Mouse (Mus musculus) hindbrain, embryonic 10.5 days (tissue): ENCODE results near the gene Gm17174. TPM values are rescaled to one million over a fixed set of nuclear protein-coding genes. Genes with fewer than 3 reads are reported as not detected.
"Not testable (repeated sequence)": the region's sequence is repeated elsewhere in the genome, so short reads cannot be mapped to it uniquely, and the experiment has no call there.

ENCODE experiments used
- DNase-seq: peaks from one replicate; pipeline ENCODE4 v3.0.0-alpha.2; 2017; ENCODE audit warnings: low spot score
- H3K27ac ChIP-seq: fragments of 300-500 bp; sonication (generic); 2 replicates; pipeline ENCODE4 v1.5.1; 2016; ENCODE audit warnings: mild to moderate bottlenecking, moderate library complexity
- H3K27me3 ChIP-seq: fragments of 300-500 bp; sonication (generic); 2 replicates; pipeline ENCODE4 v1.6.1; 2016; ENCODE audit warnings: mild to moderate bottlenecking; ENCODE audit not compliant: poor library complexity, insufficient read depth, severe bottlenecking
- H3K36me3 ChIP-seq: fragments of 300-500 bp; sonication (generic); 2 replicates; pipeline ENCODE4 v1.6.1; 2016; ENCODE audit warnings: mild to moderate bottlenecking, moderate library complexity
- H3K4me1 ChIP-seq: fragments of 300-500 bp; sonication (generic); replicated peaks from 2 replicates; pipeline ENCODE4 v1.6.1; 2016; ENCODE audit warnings: mild to moderate bottlenecking
- H3K4me3 ChIP-seq: fragments of 300-500 bp; sonication (generic); 2 replicates; pipeline ENCODE4 v1.5.1; 2016; ENCODE audit warnings: mild to moderate bottlenecking, moderate library complexity
- H3K9me3 ChIP-seq: fragments of 300-500 bp; sonication (generic); 2 replicates; pipeline ENCODE4 v1.6.1; 2016; ENCODE audit warnings: mild to moderate bottlenecking, moderate library complexity
- WGBS: fragments of 180-500 bp; shearing (Covaris S2); methylation state at CpG from one replicate; pipeline ENCODE4 v1.1.7; 2016; 5-methylcytosine and 5-hydroxymethylcytosine counted together
- polyA plus RNA-seq: library from polyadenylated mRNA; unstranded; fragments of >200 nt; fragmentation: Nextera tagmentation; extraction: Ambion mirVana; gene quantifications from 2 replicates; pipeline ENCODE4 v1.2.1, GENCODE M21; 2016

Gm17174 gene
- polyA plus RNA-seq: not detected in 2 replicates

- WGBS: 92% methylated on average over 4 of the region's 4 CpGs
- not testable (repeated sequence) for H3K36me3 ChIP-seq, H3K4me1 ChIP-seq, DNase-seq, H3K27me3 ChIP-seq, H3K27ac ChIP-seq, H3K9me3 ChIP-seq, H3K4me3 ChIP-seq
Measured at GRCm38 (mm10) chr14:51592039-51592438, at the start of gene Gm17174. Gene Gm17174 (minus strand): TSS chr14:51592139.

GRCm38 (mm10) chr14:51635566-51635965 is 43.6 kb upstream of the Gm17174 start, which contains the start of gene Gm4181:
Gene Gm4181 (minus strand): TSS chr14:51635666.
- 80% methylated on average over 1 of the region's 1 CpGs for WGBS
- H3K9me3 ChIP-seq, DNase-seq, H3K27me3 ChIP-seq, H3K36me3 ChIP-seq, H3K4me1 ChIP-seq, H3K27ac ChIP-seq, H3K4me3 ChIP-seq: not testable (repeated sequence)

- H3K27ac ChIP-seq, H3K36me3 ChIP-seq, H3K9me3 ChIP-seq, H3K27me3 ChIP-seq, H3K4me1 ChIP-seq, H3K4me3 ChIP-seq, DNase-seq: not testable (repeated sequence)
- WGBS: 94% methylated on average over 1 of the region's 1 CpGs
Measured at GRCm38 (mm10) chr14:51632426-51632825, 40.5 kb upstream of the Gm17174 start.

- Histone ChIP-seq H3K4me3 (no peak within 1 kb of the TSS), H3K27ac (no peak within 1 kb of the TSS), H3K9me3 (no peaks in the 10 kb centered on the region), H3K36me3 (no peaks in the 10 kb centered on the region), H3K4me1 (no peaks in the 10 kb centered on the region), H3K27me3 (no peaks in the 10 kb centered on the region)
- DNase-seq: no peak
- 91% methylated on average over 1 of the region's 1 CpGs for WGBS
Measured at GRCm38 (mm10) chr14:51611210-51611609, 19.3 kb upstream of the Gm17174 start, which contains the start of gene Gm17078. Gene Gm17078 (minus strand): TSS chr14:51611310.

GRCm38 (mm10) chr14:51573963-51574362 is 18.0 kb downstream of the Gm17174 start, which contains the start of gene Gm17175:
Gene Gm17175 (minus strand): TSS chr14:51574063.
- H3K4me1 ChIP-seq, H3K27me3 ChIP-seq, H3K4me3 ChIP-seq, H3K27ac ChIP-seq, DNase-seq, H3K36me3 ChIP-seq, H3K9me3 ChIP-seq: not testable (repeated sequence)
- 92% methylated on average over 2 of the region's 2 CpGs for WGBS

GRCm38 (mm10) chr14:51552490-51552889 is 39.4 kb downstream of the Gm17174 start, which contains the start of gene Gm5622:
Gene Gm5622 (plus strand): TSS chr14:51552790.
- no peaks in the 10 kb centered on the region for H3K27me3 ChIP-seq
- no peaks in the 10 kb centered on the region for H3K9me3 ChIP-seq
- no peak for DNase-seq
- WGBS: 92% methylated on average over 4 of the region's 4 CpGs
- no peaks in the 10 kb centered on the region for H3K36me3 ChIP-seq
- H3K4me1 ChIP-seq: no peaks in the 10 kb centered on the region
- no peak within 1 kb of the TSS for H3K4me3 ChIP-seq
- H3K27ac ChIP-seq: no peak within 1 kb of the TSS

Other genes with a start within 250 kb of the Gm17174 start
- not detected in 2 replicates for gene Gm7247, start 230.4 kb downstream of the Gm17174 start, polyA plus RNA-seq
- not detected in 2 replicates for gene Vmn2r88, start 181.3 kb downstream of the Gm17174 start, polyA plus RNA-seq
- not detected in 2 replicates for gene Vmn2r89, start 140.3 kb downstream of the Gm17174 start, polyA plus RNA-seq
- not detected in 2 replicates for gene Gm5622, start 39.3 kb downstream of the Gm17174 start, polyA plus RNA-seq
- gene Gm17175, start 18.1 kb downstream of the Gm17174 start, polyA plus RNA-seq: not detected in 2 replicates
- not detected in 2 replicates for gene Gm17078, start 19.2 kb upstream of the Gm17174 start, polyA plus RNA-seq
- not detected in 2 replicates for gene Gm4181, start 43.5 kb upstream of the Gm17174 start, polyA plus RNA-seq
- gene Gm17079, start 103.3 kb upstream of the Gm17174 start, polyA plus RNA-seq: not detected in 2 replicates
- not detected in 2 replicates for gene Gm5800, start 125.0 kb upstream of the Gm17174 start, polyA plus RNA-seq
- not detected in 2 replicates for gene Ang4, start 181.5 kb upstream of the Gm17174 start, polyA plus RNA-seq
- not detected in 2 replicates for gene AY358078, start 207.9 kb upstream of the Gm17174 start, polyA plus RNA-seq